Mouse (Mus musculus) ES-Bruce4 (cell line): ENCODE data around the gene Scarf2.

ENCODE experiments used
- CTCF ChIP-seq: IDR thresholded peaks from one replicate; pipeline ENCODE4 v1.8.1; 2011; ENCODE audit warnings: low read depth, low read length
- EP300 ChIP-seq: IDR thresholded peaks from 2 replicates; pipeline ENCODE4 v1.6.1; 2011; ENCODE audit warnings: low read depth, low read length; ENCODE audit not compliant: insufficient read depth
- POLR2A ChIP-seq: IDR thresholded peaks from one replicate; pipeline ENCODE4 v1.8.1; 2011; ENCODE audit warnings: low read length; ENCODE audit not compliant: insufficient read depth

DNA sequence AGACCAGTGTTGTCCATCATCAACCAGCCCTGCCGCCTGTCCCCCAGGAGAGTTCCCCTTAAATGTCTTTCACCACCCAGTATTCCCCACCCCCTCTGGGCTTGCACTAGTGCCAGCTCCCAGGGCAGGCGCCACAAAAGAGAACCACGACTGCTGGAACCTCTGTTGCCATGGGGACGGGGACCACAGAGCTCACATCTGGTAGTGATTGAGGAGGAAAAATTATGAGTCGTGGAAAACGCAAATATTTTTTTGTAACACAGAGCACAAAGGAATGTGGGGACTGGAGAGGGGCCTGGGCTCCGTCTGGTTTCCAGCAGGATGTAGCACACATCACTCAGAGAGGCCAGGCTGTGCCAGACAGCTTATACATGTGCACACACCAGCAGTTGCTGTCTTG is 12.6 kb downstream of the Scarf2 start:
- TF ChIP-seq CTCF (no peak), POLR2A (no peak), EP300 (no peak)
